Mouse (Mus musculus) forebrain, embryonic 12.5 days (tissue): ENCODE results near the gene Aifm1. TPM values are rescaled to one million over a fixed set of nuclear protein-coding genes. Genes with fewer than 3 reads are reported as not detected.

Source experiments
- ATAC-seq: fragments of 200-750 bp; cut with Nextera tagmentation; 2 replicates; pipeline ENCODE4 v1.8.0; 2017; ENCODE audit warnings: moderate TSS enrichment; ENCODE audit not compliant: low FRiP score
- H3K27ac ChIP-seq: fragments of 300-500 bp; sonication (generic); 2 replicates; pipeline ENCODE4 v1.5.1; 2016; ENCODE audit warnings: mild to moderate bottlenecking
- H3K27me3 ChIP-seq: fragments of 300-500 bp; sonication (generic); 2 replicates; pipeline ENCODE4 v1.6.1; 2016; ENCODE audit warnings: mild to moderate bottlenecking
- H3K36me3 ChIP-seq: fragments of 300-500 bp; sonication (generic); replicated peaks from 2 replicates; pipeline ENCODE4 v1.6.1; 2016; ENCODE audit warnings: mild to moderate bottlenecking
- H3K4me1 ChIP-seq: fragments of 300-500 bp; sonication (generic); 2 replicates; pipeline ENCODE4 v1.6.1; 2016
- H3K4me2 ChIP-seq: fragments of 300-500 bp; sonication (generic); 2 replicates; pipeline ENCODE4 v1.6.1; 2016; ENCODE audit warnings: mild to moderate bottlenecking, moderate library complexity
- H3K4me3 ChIP-seq: fragments of 300-500 bp; sonication (generic); replicated peaks from 2 replicates; pipeline ENCODE4 v1.5.1; 2016; ENCODE audit warnings: mild to moderate bottlenecking
- H3K9ac ChIP-seq: fragments of 300-500 bp; sonication (generic); 2 replicates; pipeline ENCODE4 v1.6.1; 2016; ENCODE audit warnings: mild to moderate bottlenecking
- H3K9me3 ChIP-seq: fragments of 300-500 bp; sonication (generic); 2 replicates; pipeline ENCODE4 v1.6.1; 2016
- WGBS: fragments of 180-500 bp; shearing (Covaris S2); methylation state at CpG from one replicate; pipeline ENCODE4 v1.1.7; 2016; 5-methylcytosine and 5-hydroxymethylcytosine counted together
- polyA plus RNA-seq: library from polyadenylated mRNA; unstranded; fragments of >200 nt; fragmentation: Nextera tagmentation; extraction: Ambion mirVana; gene quantifications from 2 replicates; pipeline ENCODE4 v1.2.1, GENCODE M21; 2016

Gene Aifm1
- polyA plus RNA-seq, 1 experiment from 2014 or later: 68.1 TPM

GRCm38 (mm10) chrX:48432599-48433526 lies 80.5 kb downstream of the Aifm1 start:
- H3K9me3 ChIP-seq: no peaks in the 10 kb centered on the region
- H3K4me2 ChIP-seq: no peak overlapping the region
- no peak overlapping the region for H3K27ac ChIP-seq
- ATAC-seq: no peak
- no peak overlapping the region for H3K4me3 ChIP-seq
- H3K9ac ChIP-seq: no peak overlapping the region
- no peaks in the 10 kb centered on the region for H3K4me1 ChIP-seq
- no peaks in the 10 kb centered on the region for H3K36me3 ChIP-seq
- H3K27me3 ChIP-seq: no peaks in the 10 kb centered on the region
- 72% methylated on average over 15 of the region's 15 CpGs for WGBS

GRCm38 (mm10) chrX:48429538-48429937 lies 83.8 kb downstream of the Aifm1 start:
- H3K4me2 ChIP-seq: no peak overlapping the region
- H3K36me3 ChIP-seq: no peaks in the 10 kb centered on the region
- ATAC-seq: no peak
- no peaks in the 10 kb centered on the region for H3K9me3 ChIP-seq
- H3K27ac ChIP-seq: no peak overlapping the region
- H3K27me3 ChIP-seq: no peaks in the 10 kb centered on the region
- no peak overlapping the region for H3K9ac ChIP-seq
- H3K4me1 ChIP-seq: no peaks in the 10 kb centered on the region
- H3K4me3 ChIP-seq: no peak overlapping the region
- WGBS: 40% methylated on average over 6 of the region's 6 CpGs

- no peak overlapping the region for H3K4me2 ChIP-seq
- H3K4me3 ChIP-seq: no peak overlapping the region
- no peaks in the 10 kb centered on the region for H3K9me3 ChIP-seq
- H3K27me3 ChIP-seq: no peaks in the 10 kb centered on the region
- H3K27ac ChIP-seq: no peak overlapping the region
- H3K9ac ChIP-seq: no peak overlapping the region
- no peaks in the 10 kb centered on the region for H3K36me3 ChIP-seq
- ATAC-seq: no peak
- H3K4me1 ChIP-seq: no peaks in the 10 kb centered on the region
Observed at GRCm38 (mm10) chrX:48429100-48429499, 84.3 kb downstream of the Aifm1 start.

GRCm38 (mm10) chrX:48428642-48429041 lies 84.7 kb downstream of the Aifm1 start:
- Histone ChIP-seq H3K27me3 (no peaks in the 10 kb centered on the region), H3K4me3 (no peak overlapping the region), H3K4me1 (no peaks in the 10 kb centered on the region), H3K36me3 (no peaks in the 10 kb centered on the region), H3K4me2 (no peak overlapping the region), H3K9me3 (no peaks in the 10 kb centered on the region), H3K9ac (no peak overlapping the region), H3K27ac (no peak overlapping the region)
- WGBS: 86% methylated on average over 8 of the region's 8 CpGs
- ATAC-seq: no peak

GRCm38 (mm10) chrX:48428241-48428640 lies 85.1 kb downstream of the Aifm1 start:
- H3K27me3 ChIP-seq: no peaks in the 10 kb centered on the region
- no peaks in the 10 kb centered on the region for H3K4me1 ChIP-seq
- H3K4me2 ChIP-seq: no peak overlapping the region
- no peak for ATAC-seq
- no peaks in the 10 kb centered on the region for H3K36me3 ChIP-seq
- H3K9me3 ChIP-seq: no peaks in the 10 kb centered on the region
- no peak overlapping the region for H3K9ac ChIP-seq
- H3K27ac ChIP-seq: no peak overlapping the region
- H3K4me3 ChIP-seq: no peak overlapping the region
- 88% methylated on average over 6 of the region's 6 CpGs for WGBS

- WGBS: 78% methylated on average over 7 of the region's 7 CpGs
- Histone ChIP-seq H3K9ac (no peak overlapping the region), H3K4me3 (no peak overlapping the region), H3K9me3 (no peaks in the 10 kb centered on the region), H3K4me1 (no peaks in the 10 kb centered on the region), H3K4me2 (no peak overlapping the region), H3K27ac (no peak overlapping the region), H3K27me3 (no peaks in the 10 kb centered on the region), H3K36me3 (no peaks in the 10 kb centered on the region)
- ATAC-seq: no peak
Observed at GRCm38 (mm10) chrX:48425280-48425679, 88.1 kb downstream of the Aifm1 start.

Other genes starting within 250 kb of the Aifm1 start
- gene Bcorl1, start 172.2 kb downstream of the Aifm1 start, polyA plus RNA-seq: 6.4 and 6.7 TPM in 2 replicates
- gene Elf4, start 50.4 kb downstream of the Aifm1 start, polyA plus RNA-seq: 1.6 and 1.7 TPM in 2 replicates
- 39.5 and 40.6 TPM in 2 replicates for gene Rab33a, start 5.7 kb upstream of the Aifm1 start, polyA plus RNA-seq
- gene Zfp280c, start 80.9 kb upstream of the Aifm1 start, polyA plus RNA-seq: 20.7 and 22.4 TPM in 2 replicates
- gene Slc25a14, start 109.8 kb upstream of the Aifm1 start, polyA plus RNA-seq: 30.8 and 36.7 TPM in 2 replicates
- gene Gpr119, start 160.9 kb upstream of the Aifm1 start, polyA plus RNA-seq: not detected in 2 replicates
- gene Rbmx2, start 181.4 kb upstream of the Aifm1 start, polyA plus RNA-seq: 27.9 and 33.6 TPM in 2 replicates